Mouse (Mus musculus): ENCODE measurements around the gene Arhgap8. TPM values are rescaled to one million over a fixed set of nuclear protein-coding genes. Genes with fewer than 3 reads are reported as not detected.
"Not testable (repeated sequence)": the region's sequence is repeated elsewhere in the genome, so short reads cannot be mapped to it uniquely, and the experiment has no call there.

Gene Arhgap8
- polyA plus RNA-seq, 1 experiment, result 5.3 TPM

GRCm38 (mm10) chr15:84754987-84755386, 35.1 kb downstream of the Arhgap8 start:
- H3K4me1 ChIP-seq (ENCODE audit: control insufficient read depth, insufficient read depth, low read length), result no peaks in the 10 kb centered on the region
- no peaks in the 10 kb centered on the region for H3K36me3 ChIP-seq (ENCODE audit: control insufficient read depth, insufficient read depth, low read length)
- H3K4me3 ChIP-seq (ENCODE audit: insufficient read depth, low read depth, low read length), result no peak overlapping the region
- H3K27ac ChIP-seq (ENCODE audit: insufficient read depth, low read depth, low read length), result no peak overlapping the region
- DNase-seq, result peak; percentile 67
- TF ChIP-seq POLR2A (IDR thresholded peaks at IDR 0.05; ENCODE audit: low read depth, low read length), result no peak
- TF ChIP-seq CTCF (conservative IDR thresholded peaks at IDR 0.05; ENCODE audit: insufficient read depth, insufficient read length, low read depth, low read length), result peak; percentile 86
- no peaks in the 10 kb centered on the region for H3K27me3 ChIP-seq (replicated peaks; ENCODE audit: control insufficient read depth, insufficient read depth, low read length)
- WGBS, result 37% methylated on average over 3 of the region's 3 CpGs

GRCm38 (mm10) chr15:84756426-84756825, 36.6 kb downstream of the Arhgap8 start:
- TF ChIP-seq CTCF (conservative IDR thresholded peaks at IDR 0.05; ENCODE audit: insufficient read depth, insufficient read length, low read depth, low read length), result no peak
- TF ChIP-seq POLR2A (IDR thresholded peaks at IDR 0.05; ENCODE audit: low read depth, low read length), result no peak
- WGBS, result 14% methylated on average over 22 of the region's 22 CpGs
- no peak overlapping the region for H3K27ac ChIP-seq (ENCODE audit: insufficient read depth, low read depth, low read length)
- no peaks in the 10 kb centered on the region for H3K36me3 ChIP-seq (ENCODE audit: control insufficient read depth, insufficient read depth, low read length)
- no peaks in the 10 kb centered on the region for H3K4me1 ChIP-seq (ENCODE audit: control insufficient read depth, insufficient read depth, low read length)
- DNase-seq, result peak; percentile 10
- no peak overlapping the region for H3K4me3 ChIP-seq (ENCODE audit: insufficient read depth, low read depth, low read length)
- no peaks in the 10 kb centered on the region for H3K27me3 ChIP-seq (replicated peaks; ENCODE audit: control insufficient read depth, insufficient read depth, low read length)

GRCm38 (mm10) chr15:84758493-84758892, 38.6 kb downstream of the Arhgap8 start:
- Histone ChIP-seq H3K4me1 (ENCODE audit: control insufficient read depth, insufficient read depth, low read length) (no peaks in the 10 kb centered on the region), H3K27ac (ENCODE audit: insufficient read depth, low read depth, low read length) (no peak overlapping the region), H3K27me3 (replicated peaks; ENCODE audit: control insufficient read depth, insufficient read depth, low read length) (no peaks in the 10 kb centered on the region), H3K36me3 (ENCODE audit: control insufficient read depth, insufficient read depth, low read length) (no peaks in the 10 kb centered on the region), H3K4me3 (ENCODE audit: insufficient read depth, low read depth, low read length) (no peak overlapping the region)
- WGBS, result 51% methylated on average over 4 of the region's 4 CpGs
- no peak for TF ChIP-seq POLR2A (IDR thresholded peaks at IDR 0.05; ENCODE audit: low read depth, low read length)
- TF ChIP-seq CTCF (conservative IDR thresholded peaks at IDR 0.05; ENCODE audit: insufficient read depth, insufficient read length, low read depth, low read length), result peak; percentile 69
- peak; percentile 14 for DNase-seq

- H3K27me3 ChIP-seq (replicated peaks; ENCODE audit: control insufficient read depth, insufficient read depth, low read length), result no peaks in the 10 kb centered on the region
- H3K36me3 ChIP-seq (ENCODE audit: control insufficient read depth, insufficient read depth, low read length), result no peaks in the 10 kb centered on the region
- TF ChIP-seq POLR2A (IDR thresholded peaks at IDR 0.05; ENCODE audit: low read depth, low read length) (no peak), CTCF (conservative IDR thresholded peaks at IDR 0.05; ENCODE audit: insufficient read depth, insufficient read length, low read depth, low read length) (no peak)
- no peak overlapping the region for H3K4me3 ChIP-seq (ENCODE audit: insufficient read depth, low read depth, low read length)
- DNase-seq, result no peak
- no peaks in the 10 kb centered on the region for H3K4me1 ChIP-seq (ENCODE audit: control insufficient read depth, insufficient read depth, low read length)
- WGBS, result 67% methylated on average over 8 of the region's 8 CpGs
- no peak overlapping the region for H3K27ac ChIP-seq (ENCODE audit: insufficient read depth, low read depth, low read length)
These were observed 43.0 kb downstream of the Arhgap8 start for GRCm38 (mm10) chr15:84762712-84763422.

GRCm38 (mm10) chr15:84763423-84763812, 43.6 kb downstream of the Arhgap8 start:
- Histone ChIP-seq H3K36me3 (ENCODE audit: control insufficient read depth, insufficient read depth, low read length) (no peaks in the 10 kb centered on the region), H3K4me3 (ENCODE audit: insufficient read depth, low read depth, low read length) (no peak overlapping the region), H3K27me3 (replicated peaks; ENCODE audit: control insufficient read depth, insufficient read depth, low read length) (no peaks in the 10 kb centered on the region), H3K4me1 (ENCODE audit: control insufficient read depth, insufficient read depth, low read length) (no peaks in the 10 kb centered on the region), H3K27ac (ENCODE audit: insufficient read depth, low read depth, low read length) (no peak overlapping the region)
- WGBS, result 24% methylated on average over 7 of the region's 7 CpGs
- no peak for DNase-seq
- no peak for TF ChIP-seq POLR2A (IDR thresholded peaks at IDR 0.05; ENCODE audit: low read depth, low read length)
- no peak for TF ChIP-seq CTCF (conservative IDR thresholded peaks at IDR 0.05; ENCODE audit: insufficient read depth, insufficient read length, low read depth, low read length)

GRCm38 (mm10) chr15:84766621-84767020, 46.8 kb downstream of the Arhgap8 start:
- no peaks in the 10 kb centered on the region for H3K27me3 ChIP-seq (replicated peaks; ENCODE audit: control insufficient read depth, insufficient read depth, low read length)
- H3K4me1 ChIP-seq (ENCODE audit: control insufficient read depth, insufficient read depth, low read length), result no peaks in the 10 kb centered on the region
- no peaks in the 10 kb centered on the region for H3K36me3 ChIP-seq (ENCODE audit: control insufficient read depth, insufficient read depth, low read length)
- no peak overlapping the region for H3K27ac ChIP-seq (ENCODE audit: insufficient read depth, low read depth, low read length)
- no peak overlapping the region for H3K4me3 ChIP-seq (ENCODE audit: insufficient read depth, low read depth, low read length)
- no peak for TF ChIP-seq CTCF (conservative IDR thresholded peaks at IDR 0.05; ENCODE audit: insufficient read depth, insufficient read length, low read depth, low read length)
- TF ChIP-seq POLR2A (IDR thresholded peaks at IDR 0.05; ENCODE audit: low read depth, low read length), result no peak
- 44% methylated on average over 10 of the region's 10 CpGs for WGBS
- no peak for DNase-seq

- not testable (repeated sequence) for H3K27me3 ChIP-seq (replicated peaks; ENCODE audit: control insufficient read depth, insufficient read depth, low read length); H3K36me3 ChIP-seq (ENCODE audit: control insufficient read depth, insufficient read depth, low read length); H3K4me1 ChIP-seq (ENCODE audit: control insufficient read depth, insufficient read depth, low read length); DNase-seq; H3K4me3 ChIP-seq (ENCODE audit: insufficient read depth, low read depth, low read length); H3K27ac ChIP-seq (ENCODE audit: insufficient read depth, low read depth, low read length)
- WGBS, result 78% methylated on average over 4 of the region's 4 CpGs
These were observed 48.7 kb downstream of the Arhgap8 start for GRCm38 (mm10) chr15:84768531-84768930.

All from kidney, adult 2 months (tissue).